Mouse (Mus musculus) lung, postnatal 0 days (tissue): ENCODE measurements around the gene Tmc6.

Experiments
- CTCF ChIP-seq: IDR thresholded peaks from 2 replicates; pipeline ENCODE4 v1.5.1; 2016; ENCODE audit warnings: antibody characterized with exemption, mild to moderate bottlenecking
- EP300 ChIP-seq: IDR thresholded peaks from 2 replicates; pipeline ENCODE4 v1.6.1; 2016; ENCODE audit warnings: antibody characterized with exemption, mild to moderate bottlenecking, control low read depth

- TF ChIP-seq CTCF (no peak), EP300 (no peak)
These were observed 15.7 kb downstream of the Tmc6 start for GRCm38 (mm10) chr11:117766275-117766674.
